Mouse (Mus musculus): ENCODE results near the gene Olfr372. TPM values are rescaled to one million over a fixed set of nuclear protein-coding genes. Genes with fewer than 3 reads are reported as not detected.

Olfr372 gene
- total and polyA plus RNA-seq, 3 experiments = not detected

Other genes starting within 250 kb of the Olfr372 start
- gene Zfp709, start 159.2 kb upstream of the Olfr372 start, total RNA-seq (2012; rRNA removed) = 2.8 and 2.9 TPM in 2 replicates
- 3.6 and 4.5 TPM in 2 replicates for gene Zfp709, start 159.2 kb upstream of the Olfr372 start, total RNA-seq (2014; rRNA removed)
- gene Zfp709, start 159.2 kb upstream of the Olfr372 start, polyA plus RNA-seq (2012; ENCODE audit: insufficient read length, low read depth) = 0.94 and 1.4 TPM in 2 replicates
- 2.6 and 3.2 TPM in 2 replicates for gene Zfp882, start 132.6 kb upstream of the Olfr372 start, total RNA-seq (2012; rRNA removed)
- gene Zfp882, start 132.6 kb upstream of the Olfr372 start, total RNA-seq (2014; rRNA removed) = 5.2 and 6.6 TPM in 2 replicates
- gene Zfp882, start 132.6 kb upstream of the Olfr372 start, polyA plus RNA-seq (2012; ENCODE audit: insufficient read length, low read depth) = 4.0 and 5.8 TPM in 2 replicates
- 9.5 and 10.7 TPM in 2 replicates for gene Zfp617, start 132.6 kb upstream of the Olfr372 start, total RNA-seq (2012; rRNA removed)
- 24.9 and 30.3 TPM in 2 replicates for gene Zfp617, start 132.6 kb upstream of the Olfr372 start, total RNA-seq (2014; rRNA removed)
- gene Zfp617, start 132.6 kb upstream of the Olfr372 start, polyA plus RNA-seq (2012; ENCODE audit: insufficient read length, low read depth) = 8.6 and 14.7 TPM in 2 replicates
- 5.9 and 7.6 TPM in 2 replicates for gene Zfp961, start 90.2 kb upstream of the Olfr372 start, total RNA-seq (2012; rRNA removed)
- 21.4 and 25.8 TPM in 2 replicates for gene Zfp961, start 90.2 kb upstream of the Olfr372 start, total RNA-seq (2014; rRNA removed)
- gene Zfp961, start 90.2 kb upstream of the Olfr372 start, polyA plus RNA-seq (2012; ENCODE audit: insufficient read length, low read depth) = 13.5 and 14.9 TPM in 2 replicates
- gene Cyp4f18, start 31.6 kb upstream of the Olfr372 start, total RNA-seq (2012; rRNA removed) = 12.7 and 13.5 TPM in 2 replicates
- 37.4 and 38.3 TPM in 2 replicates for gene Cyp4f18, start 31.6 kb upstream of the Olfr372 start, total RNA-seq (2014; rRNA removed)
- gene Cyp4f18, start 31.6 kb upstream of the Olfr372 start, polyA plus RNA-seq (2012; ENCODE audit: insufficient read length, low read depth) = 31.7 and 34.8 TPM in 2 replicates
- 0.04 TPM in 1 of 2 replicates, not detected in the other for gene Olfr373, start 42.0 kb downstream of the Olfr372 start, total RNA-seq (2012; rRNA removed)
- not detected in 2 replicates for gene Olfr373, start 42.0 kb downstream of the Olfr372 start, total RNA-seq (2014; rRNA removed)
- 0.29 and 0.30 TPM in 2 replicates for gene Olfr373, start 42.0 kb downstream of the Olfr372 start, polyA plus RNA-seq (2012; ENCODE audit: insufficient read length, low read depth)
- gene Olfr374, start 65.8 kb downstream of the Olfr372 start, total RNA-seq (2012; rRNA removed) = not detected in 2 replicates
- not detected in 2 replicates for gene Olfr374, start 65.8 kb downstream of the Olfr372 start, total RNA-seq (2014; rRNA removed)
- 0.19 TPM in 1 of 2 replicates, not detected in the other for gene Olfr374, start 65.8 kb downstream of the Olfr372 start, polyA plus RNA-seq (2012; ENCODE audit: insufficient read length, low read depth)
- 94.8 and 96.2 TPM in 2 replicates for gene Tpm4, start 93.8 kb downstream of the Olfr372 start, total RNA-seq (2012; rRNA removed)
- gene Tpm4, start 93.8 kb downstream of the Olfr372 start, total RNA-seq (2014; rRNA removed) = 284 and 318 TPM in 2 replicates
- 203 and 218 TPM in 2 replicates for gene Tpm4, start 93.8 kb downstream of the Olfr372 start, polyA plus RNA-seq (2012; ENCODE audit: insufficient read length, low read depth)
- gene Rab8a, start 120.0 kb downstream of the Olfr372 start, total RNA-seq (2012; rRNA removed) = 102 and 113 TPM in 2 replicates
- gene Rab8a, start 120.0 kb downstream of the Olfr372 start, total RNA-seq (2014; rRNA removed) = 165 and 190 TPM in 2 replicates
- gene Rab8a, start 120.0 kb downstream of the Olfr372 start, polyA plus RNA-seq (2012; ENCODE audit: insufficient read length, low read depth) = 136 and 186 TPM in 2 replicates
- 17.9 TPM in 2 replicates for gene Hsh2d, start 148.4 kb downstream of the Olfr372 start, total RNA-seq (2012; rRNA removed)
- 25.1 and 26.1 TPM in 2 replicates for gene Hsh2d, start 148.4 kb downstream of the Olfr372 start, total RNA-seq (2014; rRNA removed)
- 19.9 and 24.1 TPM in 2 replicates for gene Hsh2d, start 148.4 kb downstream of the Olfr372 start, polyA plus RNA-seq (2012; ENCODE audit: insufficient read length, low read depth)
- gene Cib3, start 171.6 kb downstream of the Olfr372 start, total RNA-seq (2012; rRNA removed) = not detected in 2 replicates
- not detected in 2 replicates for gene Cib3, start 171.6 kb downstream of the Olfr372 start, total RNA-seq (2014; rRNA removed)
- not detected in 2 replicates for gene Cib3, start 171.6 kb downstream of the Olfr372 start, polyA plus RNA-seq (2012; ENCODE audit: insufficient read length, low read depth)
- gene Gm11034, start 172.4 kb downstream of the Olfr372 start, total RNA-seq (2012; rRNA removed) = not detected in 2 replicates
- not detected in 2 replicates for gene Gm11034, start 172.4 kb downstream of the Olfr372 start, total RNA-seq (2014; rRNA removed)
- not detected in 2 replicates for gene Gm11034, start 172.4 kb downstream of the Olfr372 start, polyA plus RNA-seq (2012; ENCODE audit: insufficient read length, low read depth)
- 33.1 and 38.1 TPM in 2 replicates for gene Fam32a, start 178.5 kb downstream of the Olfr372 start, total RNA-seq (2012; rRNA removed)
- 34.6 and 38.0 TPM in 2 replicates for gene Fam32a, start 178.5 kb downstream of the Olfr372 start, total RNA-seq (2014; rRNA removed)
- gene Fam32a, start 178.5 kb downstream of the Olfr372 start, polyA plus RNA-seq (2012; ENCODE audit: insufficient read length, low read depth) = 43.0 and 43.8 TPM in 2 replicates
- gene Ap1m1, start 198.8 kb downstream of the Olfr372 start, total RNA-seq (2012; rRNA removed) = 30.3 and 31.4 TPM in 2 replicates
- 15.6 and 20.1 TPM in 2 replicates for gene Ap1m1, start 198.8 kb downstream of the Olfr372 start, total RNA-seq (2014; rRNA removed)
- gene Ap1m1, start 198.8 kb downstream of the Olfr372 start, polyA plus RNA-seq (2012; ENCODE audit: insufficient read length, low read depth) = 80.0 and 86.1 TPM in 2 replicates

Measured in CH12.LX (cell line).